Mouse (Mus musculus) liver, embryonic 14.5 days (tissue): ENCODE results near the gene Gal3st1.

ENCODE experiments used
- CTCF ChIP-seq: IDR thresholded peaks from 2 replicates; pipeline ENCODE4 v1.5.1; 2016; ENCODE audit warnings: antibody characterized with exemption, low read depth, control low read depth
- EP300 ChIP-seq: IDR thresholded peaks from 2 replicates; pipeline ENCODE4 v1.6.1; 2016; ENCODE audit warnings: antibody characterized with exemption, low read depth

GRCm38 (mm10) chr11:4047766-4048165, 64.3 kb downstream of the Gal3st1 start:
- TF ChIP-seq EP300 = no peak
- no peak for TF ChIP-seq CTCF
